Mouse (Mus musculus): ENCODE results near the gene DXBay18.
"Not testable (repeated sequence)": the region's sequence is repeated elsewhere in the genome, so short reads cannot be mapped to it uniquely, and the experiment has no call there.

DXBay18 gene

GRCm38 (mm10) chrX:73149350-73149749 is at the start of gene DXBay18:
TSS of gene DXBay18 (minus strand) at chrX:73149450.
- not testable (repeated sequence) for DNase-seq (ENCODE audit: low read depth in 1 of 2, low spot score in 2 of 2)

GRCm38 (mm10) chrX:73191934-73192333 is 42.7 kb upstream of the DXBay18 start, which contains the start of gene Xlr3b:
TSS of gene Xlr3b (plus strand) at chrX:73192207.
- not testable (repeated sequence) for DNase-seq (ENCODE audit: low read depth in 1 of 2, low spot score in 2 of 2)

- DNase-seq (ENCODE audit: low read depth in 1 of 2, low spot score in 2 of 2) = not testable (repeated sequence)
Observed at GRCm38 (mm10) chrX:73176889-73177288, 27.6 kb upstream of the DXBay18 start, which contains the start of gene Spin2d. TSS of gene Spin2d (minus strand) at chrX:73176989.

GRCm38 (mm10) chrX:73148496-73148895 is 754 bp downstream of the DXBay18 start, which contains the start of gene Xlr5b:
TSS of gene Xlr5b (plus strand) at chrX:73148796.
- DNase-seq (ENCODE audit: low read depth in 1 of 2, low spot score in 2 of 2) = not testable (repeated sequence)

GRCm38 (mm10) chrX:73143218-73143618 is 6.0 kb downstream of the DXBay18 start:
- DNase-seq (ENCODE audit: low read depth in 1 of 2, low spot score in 2 of 2) = not testable (repeated sequence)

- not testable (repeated sequence) for DNase-seq (ENCODE audit: low read depth in 1 of 2, low spot score in 2 of 2)
Observed at GRCm38 (mm10) chrX:73122859-73123829, 26.1 kb downstream of the DXBay18 start.

GRCm38 (mm10) chrX:73116747-73117146 is 32.5 kb downstream of the DXBay18 start, which contains the start of gene Gm14685:
TSS of gene Gm14685 (plus strand) at chrX:73117047.
- not testable (repeated sequence) for DNase-seq (ENCODE audit: low read depth in 1 of 2, low spot score in 2 of 2)

- not testable (repeated sequence) for DNase-seq (ENCODE audit: low read depth in 1 of 2, low spot score in 2 of 2)
Observed at GRCm38 (mm10) chrX:73096941-73097508, 52.2 kb downstream of the DXBay18 start, which contains the start of gene Xlr3a. TSS of gene Xlr3a (minus strand) at chrX:73097095.

Measured in monocyte, adult 2 months (primary cell).